Mouse (Mus musculus): ENCODE results near the gene Milr1.
"Not testable (repeated sequence)": the region's sequence is repeated elsewhere in the genome, so short reads cannot be mapped to it uniquely, and the experiment has no call there.

Milr1 gene

DNA sequence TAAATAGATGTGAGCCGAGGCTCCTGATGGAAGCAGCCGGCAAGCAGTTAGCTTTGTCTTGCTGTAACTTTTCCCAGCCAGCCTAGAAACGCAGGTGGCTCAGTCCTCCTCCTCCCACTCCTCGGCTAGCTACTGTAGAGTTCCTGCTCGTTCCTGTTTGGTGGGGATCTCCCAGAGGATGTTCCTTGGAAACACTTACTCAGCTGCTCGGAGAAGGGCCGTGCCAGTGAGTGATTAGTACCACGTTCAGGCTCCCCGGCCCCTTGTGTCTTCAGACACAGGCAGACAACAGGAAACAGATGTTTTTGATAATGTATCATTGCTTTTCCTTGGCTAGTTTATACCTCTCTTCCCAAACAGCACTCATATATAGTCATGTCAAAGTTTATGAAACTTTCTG lies 44.7 kb downstream of the Milr1 start:
- no peak for DNase-seq (ENCODE audit: inconsistent age in 2 of 2, low spot score in 1 of 2)

DNA sequence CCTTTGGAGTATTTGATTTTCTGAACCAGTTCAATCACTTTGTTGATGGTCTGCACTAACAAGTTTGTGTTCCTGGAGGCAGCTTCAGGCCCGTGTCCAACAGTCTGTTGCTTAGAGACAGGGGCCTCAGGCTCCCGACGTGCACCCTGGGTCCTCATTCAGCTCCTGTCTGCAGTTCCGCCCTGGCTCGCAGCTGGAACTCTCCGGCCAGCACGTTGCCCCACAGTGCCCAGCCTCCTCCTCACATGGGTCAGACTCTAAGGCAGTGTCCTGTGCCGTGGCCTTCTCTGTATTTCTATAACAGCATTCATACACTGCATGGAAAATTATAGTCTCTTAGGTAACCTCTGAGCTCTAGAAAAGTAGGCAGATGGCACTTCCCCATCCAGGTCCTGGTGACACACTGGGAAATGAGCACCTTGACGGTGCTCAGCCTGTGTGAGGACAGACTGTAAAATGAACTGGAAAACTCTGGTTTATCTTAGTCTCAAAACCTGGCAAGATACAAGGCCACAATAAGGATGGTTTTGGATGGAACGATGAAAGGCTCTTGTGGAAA lies 51.1 kb downstream of the Milr1 start:
- no peak for DNase-seq (ENCODE audit: inconsistent age in 2 of 2, low spot score in 1 of 2)

DNA sequence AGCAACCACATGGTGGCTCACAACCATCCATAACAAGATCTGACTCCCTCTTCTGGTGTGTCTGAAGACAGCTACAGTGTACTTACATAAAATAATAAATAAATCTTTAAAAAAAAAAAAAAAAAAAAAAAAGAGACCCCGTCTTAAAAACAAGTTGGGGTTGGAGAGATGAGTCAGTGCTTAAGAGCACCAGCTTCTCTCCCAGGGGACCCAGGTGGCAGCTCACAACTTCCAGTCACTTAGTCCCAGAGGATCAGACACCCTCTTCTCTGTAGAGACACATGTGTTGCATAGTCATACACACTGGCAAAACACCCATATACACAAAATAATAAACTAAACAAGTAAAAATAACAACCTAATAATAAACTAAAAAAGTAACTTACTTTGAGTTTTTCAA lies 56.4 kb downstream of the Milr1 start:
- DNase-seq (ENCODE audit: inconsistent age in 2 of 2, low spot score in 1 of 2), result not testable (repeated sequence)

DNA sequence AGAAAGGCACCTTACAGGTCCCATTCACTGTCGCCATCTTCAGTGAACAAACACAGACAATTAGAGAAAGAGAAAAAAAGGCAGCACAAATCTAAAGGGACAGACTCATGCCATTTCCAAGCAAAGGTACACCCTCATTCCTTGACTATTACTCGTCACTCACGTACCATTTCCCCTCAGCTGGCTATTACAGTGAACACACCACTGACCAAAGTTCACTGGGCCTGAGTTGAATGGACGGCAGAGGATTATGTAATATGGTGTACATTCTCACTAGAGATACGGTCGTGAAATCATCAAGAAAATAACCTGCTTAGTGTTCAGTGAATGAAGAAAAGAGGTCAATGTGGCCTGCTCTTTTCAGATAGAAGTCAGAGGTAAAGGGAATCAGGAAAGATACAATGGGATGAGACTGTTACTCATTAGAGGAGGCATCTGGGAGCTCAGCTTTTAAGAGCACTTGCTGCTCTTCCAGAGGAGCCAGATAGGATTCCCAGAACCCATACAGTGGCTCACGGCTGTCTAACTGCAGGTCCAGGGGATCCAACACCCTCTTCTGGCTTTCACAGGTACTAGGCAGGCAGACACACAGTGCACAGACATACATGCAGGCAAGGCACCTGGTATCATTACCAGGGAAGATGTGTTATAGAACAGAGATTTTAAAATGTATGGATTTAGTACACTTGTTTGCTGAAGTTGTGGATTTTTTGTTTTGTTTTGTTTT lies 61.5 kb downstream of the Milr1 start:
- no peak for DNase-seq (ENCODE audit: inconsistent age in 2 of 2, low spot score in 1 of 2)

- no peak for DNase-seq (ENCODE audit: inconsistent age in 2 of 2, low spot score in 1 of 2)
These were observed 63.7 kb downstream of the Milr1 start for GRCm38 (mm10) chr11:106814601-106815320.

- no peak for DNase-seq (ENCODE audit: inconsistent age in 2 of 2, low spot score in 1 of 2)
These were observed 64.3 kb downstream of the Milr1 start for GRCm38 (mm10) chr11:106815331-106815730.

- no peak for DNase-seq (ENCODE audit: inconsistent age in 2 of 2, low spot score in 1 of 2)
These were observed 64.7 kb downstream of the Milr1 start for GRCm38 (mm10) chr11:106815761-106816160.

GRCm38 (mm10) chr11:106816316-106816715 lies 65.3 kb downstream of the Milr1 start:
- no peak for DNase-seq (ENCODE audit: inconsistent age in 2 of 2, low spot score in 1 of 2)

GRCm38 (mm10) chr11:106817156-106817555 lies 66.1 kb downstream of the Milr1 start:
- no peak for DNase-seq (ENCODE audit: inconsistent age in 2 of 2, low spot score in 1 of 2)

DNA sequence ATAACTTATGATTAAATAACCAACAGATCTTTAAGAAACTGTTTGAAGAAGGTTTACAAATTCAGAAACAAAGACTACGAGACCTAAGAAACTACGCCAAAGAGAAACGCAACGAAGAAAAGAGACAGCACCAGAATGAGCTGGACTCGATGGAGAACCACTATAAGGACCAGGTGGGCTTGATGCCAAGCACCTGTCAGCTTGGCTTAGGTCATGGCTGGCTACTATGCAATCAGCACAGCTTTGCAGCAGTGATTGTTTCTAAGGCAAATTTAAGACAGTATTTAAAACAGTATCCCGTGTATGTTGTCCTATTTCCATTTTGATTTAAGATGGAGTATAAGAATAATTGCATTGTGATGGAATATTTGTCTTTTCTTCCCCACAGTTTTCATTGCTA lies 66.8 kb downstream of the Milr1 start:
- DNase-seq (ENCODE audit: inconsistent age in 2 of 2, low spot score in 1 of 2), result no peak

- peak in 1 of 2 experiments; percentile 56 for DNase-seq (ENCODE audit: inconsistent age in 2 of 2, low spot score in 1 of 2)
These were observed 67.3 kb downstream of the Milr1 start for GRCm38 (mm10) chr11:106818341-106818740.
